Mouse (Mus musculus) ES-E14 (cell line): ENCODE results near the gene Gpr161.

Source experiments
- HCFC1 ChIP-seq: IDR thresholded peaks from 2 replicates; pipeline ENCODE4 v1.6.1; 2012; ENCODE audit warnings: low read length, inconsistent platforms, borderline replicate concordance; ENCODE audit not compliant: insufficient read depth
- MAFK ChIP-seq: IDR thresholded peaks from 2 replicates; pipeline ENCODE4 v1.6.1; 2014; ENCODE audit warnings: mild to moderate bottlenecking, low read depth, low read length, inconsistent platforms; ENCODE audit not compliant: insufficient read depth
- ZC3H11A ChIP-seq: IDR thresholded peaks from 2 replicates; pipeline ENCODE4 v1.6.1; 2012; ENCODE audit warnings: low read depth, mild to moderate bottlenecking, inconsistent platforms, low read length, borderline replicate concordance
- ZNF384 ChIP-seq: IDR thresholded peaks from 2 replicates; pipeline ENCODE4 v1.6.1; 2012; ENCODE audit warnings: low read depth, low read length, inconsistent platforms

GRCm38 (mm10) chr1:165348627-165349026, 53.0 kb downstream of the Gpr161 start:
- TF ChIP-seq HCFC1 (no peak), ZC3H11A (no peak), ZNF384 (no peak), MAFK (no peak)
